Mouse (Mus musculus) liver, embryonic 14.5 days (tissue): Measurements from ENCODE around the gene Pigh.

Experiments
- CTCF ChIP-seq: IDR thresholded peaks from 2 replicates; pipeline ENCODE4 v1.5.1; 2016; ENCODE audit warnings: antibody characterized with exemption, low read depth, control low read depth
- EP300 ChIP-seq: IDR thresholded peaks from 2 replicates; pipeline ENCODE4 v1.6.1; 2016; ENCODE audit warnings: antibody characterized with exemption, low read depth

GRCm38 (mm10) chr12:79066431-79066830 lies 23.0 kb downstream of the Pigh start:
- TF ChIP-seq CTCF (no peak), EP300 (no peak)
